Mouse (Mus musculus) adrenal gland, adult (tissue): ENCODE results near the gene Ccdc18.
A peak's percentile ranks its signal among the peaks of the same experiment; 100 is the strongest.
"Not testable (repeated sequence)": the region's sequence is repeated elsewhere in the genome, so short reads cannot be mapped to it uniquely, and the experiment has no call there.

Source experiments
- DNase-seq, 2 experiments: peaks; one replicate each; pipeline ENCODE4 v3.0.0; 2022 to 2023; ENCODE audit warnings: low spot score in 1 of 2; ENCODE audit not compliant: inconsistent age in 2 of 2

Ccdc18 gene

GRCm38 (mm10) chr5:108255259-108255658 is 122.6 kb downstream of the Ccdc18 start:
- no peak for DNase-seq

GRCm38 (mm10) chr5:108262722-108263121 is 130.0 kb downstream of the Ccdc18 start:
- DNase-seq = peak in 1 of 2 experiments; percentile 23

GRCm38 (mm10) chr5:108263785-108264184 is 131.1 kb downstream of the Ccdc18 start:
- not testable (repeated sequence) for DNase-seq

- no peak for DNase-seq
Measured at GRCm38 (mm10) chr5:108266990-108267389, 134.3 kb downstream of the Ccdc18 start.

- DNase-seq = peak; percentile 92 to 96
Measured at GRCm38 (mm10) chr5:108268127-108269062, 135.7 kb downstream of the Ccdc18 start, which contains the start of gene Dr1. Dr1 (plus strand) TSS chr5:108268897.

GRCm38 (mm10) chr5:108269063-108269810 is 136.6 kb downstream of the Ccdc18 start:
- peak in 1 of 2 experiments; percentile 77 for DNase-seq

GRCm38 (mm10) chr5:108269811-108270151 is 137.1 kb downstream of the Ccdc18 start:
- DNase-seq = no peak

GRCm38 (mm10) chr5:108270415-108270814 is 137.7 kb downstream of the Ccdc18 start:
- peak in 1 of 2 experiments; percentile 40 for DNase-seq

- DNase-seq = not testable (repeated sequence)
Measured at GRCm38 (mm10) chr5:108271345-108271744, 138.7 kb downstream of the Ccdc18 start.
